Mouse (Mus musculus) ovary, adult 2 months (tissue): ENCODE data around the gene Fcor. TPM values are rescaled to one million over a fixed set of nuclear protein-coding genes. Genes with fewer than 3 reads are reported as not detected.

Experiments used
- polyA plus RNA-seq: library from polyadenylated mRNA; depleted of rRNA; stranded (reverse); fragments of >200 nt; gene quantifications from 2 replicates; pipeline ENCODE4 v1.2.3, GENCODE M21; 2012; rRNA removed

Fcor gene
- polyA plus RNA-seq: 11.6 and 13.8 TPM in 2 replicates

DNA sequence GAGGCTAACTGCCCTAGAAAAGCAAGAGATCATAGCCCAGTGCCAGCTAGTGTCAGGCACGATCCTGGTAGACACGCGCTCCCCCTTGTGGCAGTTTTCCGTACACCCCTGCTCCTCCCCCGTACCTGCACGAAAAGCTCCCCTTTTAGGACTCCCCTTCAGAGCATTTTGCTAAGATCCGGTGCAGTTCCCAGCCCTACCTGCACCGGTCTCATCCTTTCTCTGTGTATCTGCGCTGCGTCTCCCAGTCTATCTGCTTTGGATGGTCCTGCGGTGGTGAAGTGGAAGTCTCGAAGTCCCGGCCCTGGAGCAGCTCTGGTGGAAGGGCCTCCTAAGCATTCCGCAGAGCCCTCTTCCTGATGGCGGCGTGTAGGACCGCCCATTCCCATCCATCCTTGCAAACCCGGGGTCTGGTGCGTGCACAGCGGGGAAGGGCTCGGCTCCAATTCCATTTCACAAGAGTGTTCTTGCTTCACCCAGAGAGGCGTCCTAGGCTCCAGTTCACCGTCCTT is at the start of gene Fcor:
Fcor (minus strand) TSS at position 383 of the 512 bp plus-strand sequence.

DNA sequence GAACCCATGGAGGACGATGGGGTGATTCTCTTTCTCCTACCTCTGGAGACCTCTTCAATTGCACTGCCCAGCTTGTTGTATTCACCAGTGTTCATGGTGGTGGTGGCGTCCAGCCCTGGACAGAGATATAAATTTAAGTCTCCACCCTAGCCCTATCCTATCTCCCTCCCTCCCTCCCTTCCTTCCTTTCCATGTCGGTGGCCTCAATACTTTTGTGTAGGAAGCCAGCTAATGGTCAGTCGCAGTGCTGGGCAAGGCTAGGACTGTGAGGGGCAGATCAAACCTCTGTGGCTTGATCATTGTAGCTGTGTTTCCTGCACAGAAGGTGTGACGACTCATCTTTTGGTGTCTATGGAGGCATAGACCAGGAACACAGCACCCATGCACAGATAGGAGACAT is 48.4 kb upstream of the Fcor start, which contains the start of gene Clec4g:
Clec4g (minus strand) TSS at position 101 of the 400 bp plus-strand sequence.

DNA sequence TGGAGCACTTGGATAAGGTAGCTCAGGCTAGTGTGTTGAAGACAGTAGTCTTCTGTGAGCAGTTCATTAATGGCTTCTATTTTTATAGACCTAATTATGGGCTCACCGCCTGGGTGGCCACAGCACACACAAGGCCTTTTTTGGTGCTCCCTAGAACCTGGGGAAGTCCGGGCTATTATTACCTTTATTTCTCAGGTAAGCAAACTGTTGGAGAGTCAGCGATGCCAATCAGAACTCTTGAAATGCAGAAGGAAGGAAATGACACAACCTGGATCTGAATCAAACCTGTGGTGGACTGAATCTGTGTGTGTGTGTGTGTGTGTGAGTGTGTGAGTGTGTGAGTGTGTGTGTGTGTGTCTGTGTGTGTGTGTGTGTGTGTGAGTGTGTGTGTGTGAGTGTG is 22.0 kb upstream of the Fcor start, which contains the start of gene Fcer2a:
Fcer2a (minus strand) TSS at position 55 of the 400 bp plus-strand sequence.

DNA sequence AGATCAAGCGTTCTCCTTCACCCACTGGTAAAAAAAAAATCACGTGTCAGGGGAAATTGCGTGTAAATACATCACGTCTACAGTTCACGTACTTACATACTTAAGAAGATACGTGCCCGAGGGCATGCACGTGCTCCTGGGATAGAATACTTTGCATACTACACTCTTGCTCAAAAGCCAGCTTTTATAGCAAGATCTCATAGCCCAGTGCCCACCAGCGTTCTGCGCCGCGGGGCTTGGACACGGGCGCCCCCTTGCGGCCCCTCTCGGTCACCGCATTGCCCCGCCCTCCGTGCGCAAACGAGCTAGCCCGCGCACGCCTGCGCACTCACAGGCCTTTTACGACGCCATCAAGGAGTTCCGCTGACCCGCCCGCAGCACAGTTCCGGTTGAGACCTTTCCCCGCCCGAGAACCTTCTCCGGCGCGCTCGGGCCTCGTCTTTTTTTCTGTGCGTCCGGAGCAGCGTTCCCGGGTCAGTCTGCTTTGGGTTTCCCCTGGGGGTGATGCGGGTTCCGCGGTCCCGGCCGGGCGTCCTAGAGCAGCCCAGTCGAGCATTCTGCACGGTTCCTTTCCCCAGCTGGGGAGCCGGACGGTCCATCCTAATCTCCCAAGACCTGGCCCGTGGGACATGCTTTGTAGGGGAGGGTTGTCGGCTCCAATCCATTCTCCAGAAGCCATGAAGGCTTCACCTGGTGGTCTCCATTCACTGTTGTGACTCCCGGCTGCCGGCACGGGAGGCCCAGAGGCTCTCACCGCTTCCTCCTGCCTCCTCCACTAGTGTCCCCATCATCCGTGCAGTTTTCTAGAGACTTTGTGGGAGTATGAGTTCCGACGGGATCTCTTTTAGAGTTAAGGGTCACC is 4.2 kb upstream of the Fcor start, which contains the start of gene Trappc5:
Trappc5 (plus strand) TSS at position 169 of the 862 bp plus-strand sequence.

DNA sequence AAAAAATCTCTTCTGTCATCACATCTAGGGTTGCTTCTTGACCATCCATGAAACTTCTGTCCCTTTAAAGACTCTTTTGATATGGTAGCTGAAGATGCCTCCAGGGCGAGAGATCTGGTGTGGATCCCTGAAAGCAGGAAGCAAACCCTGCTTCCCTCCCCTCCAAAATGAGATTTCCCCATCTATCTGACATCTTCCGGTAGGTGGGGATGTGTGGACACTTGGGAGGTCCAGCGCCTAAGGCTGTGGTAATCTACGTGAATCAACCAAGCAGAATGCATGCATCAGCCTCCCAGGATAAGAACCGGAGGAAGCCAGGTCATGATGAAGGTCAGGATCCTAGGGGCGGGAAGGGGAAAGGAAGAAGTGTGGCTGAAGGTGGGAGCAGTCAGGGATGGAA is 6.7 kb downstream of the Fcor start, which contains the start of gene Mcemp1:
Mcemp1 (plus strand) TSS at position 248 of the 400 bp plus-strand sequence.

DNA sequence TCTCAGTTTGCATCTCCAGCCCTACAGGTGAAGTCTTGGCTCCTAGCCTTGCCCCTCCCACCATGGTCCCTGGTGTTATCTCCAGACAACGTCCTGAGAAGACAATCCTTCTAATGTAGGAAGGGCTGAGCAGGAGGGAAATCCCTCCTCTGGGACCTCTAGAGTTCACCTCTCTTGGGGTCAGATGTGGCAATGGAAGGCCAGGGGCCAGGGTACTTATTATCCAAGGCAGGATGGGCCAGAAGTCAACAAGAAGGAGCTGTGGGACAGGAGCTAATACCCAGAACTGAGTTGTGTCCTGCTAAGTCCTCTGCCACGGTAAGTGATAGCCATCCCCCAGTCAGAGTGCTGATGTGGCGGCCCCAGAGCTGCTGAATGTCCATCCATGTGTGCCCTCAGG is 16.6 kb downstream of the Fcor start, which contains the start of gene Retn:
Retn (plus strand) TSS at position 245 of the 400 bp plus-strand sequence.

DNA sequence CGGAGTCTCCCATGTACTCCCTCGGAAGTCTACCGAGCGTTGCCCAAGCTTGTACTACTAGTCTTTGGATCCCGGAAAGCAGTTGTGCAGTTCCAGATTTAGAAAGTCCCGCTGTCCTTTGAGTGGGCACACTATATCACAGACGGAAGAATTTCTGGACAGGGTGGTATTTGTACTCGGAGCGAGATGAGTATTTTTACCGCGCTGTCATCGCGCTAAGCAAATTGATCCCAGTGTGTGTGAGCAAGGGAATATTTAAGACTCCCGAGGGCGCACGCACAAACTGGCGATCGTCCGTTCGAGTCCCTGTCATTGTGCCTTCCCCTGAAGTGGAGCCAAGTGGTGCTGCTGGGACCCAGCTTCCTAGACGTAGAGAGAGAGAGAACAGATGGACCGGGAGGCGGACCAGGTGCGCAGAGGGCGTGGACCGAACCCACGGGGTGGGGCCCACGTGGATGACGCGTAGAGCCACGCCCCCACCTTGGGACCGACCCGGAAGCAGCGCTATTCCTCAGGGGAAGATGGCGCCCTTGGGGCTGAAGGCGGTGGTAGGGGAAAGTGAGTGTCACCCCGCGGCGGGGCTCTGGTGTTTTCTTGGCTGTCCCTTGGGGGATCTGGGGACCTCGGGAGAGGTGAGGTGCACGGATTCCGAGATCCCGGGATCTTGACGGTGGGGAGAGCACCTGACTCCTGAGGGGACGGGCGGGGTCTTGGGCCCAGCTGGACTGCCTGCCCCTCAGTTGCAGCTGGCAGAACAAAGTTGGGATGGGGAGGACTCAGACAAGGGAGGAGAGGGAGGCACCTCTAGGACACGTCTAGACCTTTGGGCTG is 41.3 kb downstream of the Fcor start, which contains the start of gene Stxbp2:
Stxbp2 (plus strand) TSS at position 309 of the 831 bp plus-strand sequence.

DNA sequence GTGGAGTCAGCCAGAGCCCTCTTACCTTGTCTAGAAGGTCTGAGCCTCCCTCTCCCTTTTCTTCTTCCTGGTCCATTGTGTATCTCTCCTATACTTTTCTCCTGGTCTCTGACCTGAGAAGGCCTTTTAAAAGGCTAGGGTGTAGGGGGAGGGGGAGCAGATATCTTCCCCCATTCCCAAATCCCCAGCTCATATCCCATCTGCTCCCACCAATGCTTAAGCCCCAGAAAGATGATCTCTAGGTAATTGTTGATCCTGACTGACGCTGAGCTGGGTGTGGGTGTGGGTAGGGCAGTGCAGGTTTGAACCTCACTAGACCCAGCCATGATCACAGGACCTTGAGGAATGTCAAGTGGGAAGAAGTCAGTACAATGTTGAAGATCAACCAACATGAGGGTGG is 46.7 kb downstream of the Fcor start, which contains the start of gene Pcp2:
Pcp2 (minus strand) TSS at position 101 of the 400 bp plus-strand sequence.

DNA sequence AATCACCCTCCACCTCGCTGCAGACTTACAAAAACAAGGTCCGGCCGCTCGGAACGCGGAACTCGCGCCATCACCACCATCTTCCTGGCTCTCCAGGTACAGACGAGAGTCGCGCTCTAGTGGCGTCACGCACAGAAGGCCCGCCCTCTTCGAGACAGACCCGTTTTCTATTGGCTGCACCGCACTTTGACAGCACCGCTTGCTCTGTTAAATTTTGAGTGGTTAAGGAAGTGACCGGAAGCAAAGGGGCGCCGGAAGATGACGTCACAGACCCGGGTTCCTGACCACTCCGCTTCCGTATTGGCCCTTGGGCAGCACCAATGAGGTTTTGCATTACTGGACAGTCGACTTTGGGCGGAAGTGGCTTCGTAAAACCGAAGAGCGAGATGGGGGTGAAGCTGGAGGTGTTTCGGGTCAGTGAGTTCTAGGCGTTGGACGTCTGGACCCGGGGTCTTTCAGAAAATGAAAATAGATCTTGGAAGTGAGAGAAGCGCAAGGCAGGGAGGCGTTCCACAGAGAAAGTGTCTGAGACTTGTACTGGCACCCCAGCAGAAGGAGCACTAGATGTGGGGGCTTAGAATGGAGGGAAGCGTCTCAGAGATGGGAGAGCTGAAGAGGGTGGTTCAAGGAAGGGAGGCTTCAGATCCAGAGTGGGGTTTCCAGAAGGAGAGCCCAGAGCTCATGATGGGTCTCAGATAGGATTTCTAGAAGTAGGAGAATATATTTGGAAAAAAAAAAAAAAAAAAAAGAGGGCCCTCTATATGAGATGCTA is 50.8 kb downstream of the Fcor start, which contains the start of the genes Xab2 and Pet100:
Xab2 (minus strand) TSS at position 118 of the 772 bp plus-strand sequence.
Pet100 (plus strand) TSS at position 350 of the 772 bp plus-strand sequence.

Other genes starting within 250 kb of the Fcor start
- 10.4 and 12.8 TPM in 2 replicates for gene Pex11g, start 204.7 kb downstream of the Fcor start, polyA plus RNA-seq
- 0.19 and 0.23 TPM in 2 replicates for gene Tex45, start 201.5 kb downstream of the Fcor start, polyA plus RNA-seq
- 125 and 143 TPM in 2 replicates for gene Zfp358, start 179.2 kb downstream of the Fcor start, polyA plus RNA-seq
- 399 and 751 TPM in 2 replicates for gene Mcoln1, start 171.9 kb downstream of the Fcor start, polyA plus RNA-seq
- 89.5 and 91.8 TPM in 2 replicates for gene Pnpla6, start 157.0 kb downstream of the Fcor start, polyA plus RNA-seq
- gene C330021F23Rik, start 104.4 kb downstream of the Fcor start, polyA plus RNA-seq: 0.18 and 1.8 TPM in 2 replicates
- gene Camsap3, start 85.1 kb downstream of the Fcor start, polyA plus RNA-seq: 20.9 and 23.5 TPM in 2 replicates
- gene Xab2, start 51.0 kb downstream of the Fcor start, polyA plus RNA-seq: 93.2 and 110 TPM in 2 replicates
- 1.6 and 2.2 TPM in 2 replicates for gene Pet100, start 50.8 kb downstream of the Fcor start, polyA plus RNA-seq
- not detected in 2 replicates for gene Pcp2, start 46.8 kb downstream of the Fcor start, polyA plus RNA-seq
- gene Stxbp2, start 41.4 kb downstream of the Fcor start, polyA plus RNA-seq: 171 and 235 TPM in 2 replicates
- gene Retn, start 16.6 kb downstream of the Fcor start, polyA plus RNA-seq: 49.5 and 60.2 TPM in 2 replicates
- gene Mcemp1, start 6.6 kb downstream of the Fcor start, polyA plus RNA-seq: 0.36 and 0.55 TPM in 2 replicates
- 40.3 and 41.1 TPM in 2 replicates for gene Trappc5, start 3.9 kb upstream of the Fcor start, polyA plus RNA-seq
- gene Fcer2a, start 21.8 kb upstream of the Fcor start, polyA plus RNA-seq: 0.11 and 0.20 TPM in 2 replicates
- 0.22 TPM in 1 of 2 replicates, not detected in the other for gene Clec4g, start 48.3 kb upstream of the Fcor start, polyA plus RNA-seq
- gene Cd209a, start 76.6 kb upstream of the Fcor start, polyA plus RNA-seq: 1.3 and 1.4 TPM in 2 replicates
- gene Cd209e, start 181.9 kb upstream of the Fcor start, polyA plus RNA-seq: not detected in 2 replicates
- gene Cd209d, start 206.2 kb upstream of the Fcor start, polyA plus RNA-seq: 0.24 and 0.63 TPM in 2 replicates